Mouse (Mus musculus) layer of hippocampus, adult 11-12 months (tissue): ENCODE data around the gene Hist1h2bf.
"Not testable (repeated sequence)": the region's sequence is repeated elsewhere in the genome, so short reads cannot be mapped to it uniquely, and the experiment has no call there.

Source experiments
- DNase-seq: peaks from one replicate; pipeline ENCODE4 v3.0.0; 2022; ENCODE audit warnings: low spot score

Hist1h2bf gene

GRCm38 (mm10) chr13:23573898-23574524 is at the start of gene Hist1h2bf, which contains the start of gene Hist1h2ad:
TSS of gene Hist1h2bf (minus strand) at chr13:23574196.
TSS of gene Hist1h2ad (plus strand) at chr13:23574381.
- DNase-seq, result peak; percentile 93

- no peak for DNase-seq
Observed at GRCm38 (mm10) chr13:23622861-23623450, 49.0 kb upstream of the Hist1h2bf start.

GRCm38 (mm10) chr13:23622175-23622671 is 48.2 kb upstream of the Hist1h2bf start, which contains the start of gene Hist1h1e:
TSS of gene Hist1h1e (minus strand) at chr13:23622558.
- DNase-seq, result peak; percentile 87

GRCm38 (mm10) chr13:23621532-23622174 is 47.7 kb upstream of the Hist1h2bf start:
- DNase-seq, result peak; percentile 70

- DNase-seq, result peak; percentile 78
Observed at GRCm38 (mm10) chr13:23620733-23621531, 46.9 kb upstream of the Hist1h2bf start, which contains the start of gene Hist1h2be. TSS of gene Hist1h2be (minus strand) at chr13:23621124.

- no peak for DNase-seq
Observed at GRCm38 (mm10) chr13:23620056-23620732, 46.2 kb upstream of the Hist1h2bf start.

GRCm38 (mm10) chr13:23611638-23612037 is 37.6 kb upstream of the Hist1h2bf start:
- DNase-seq, result no peak

GRCm38 (mm10) chr13:23610393-23610792 is 36.4 kb upstream of the Hist1h2bf start:
- no peak for DNase-seq

- no peak for DNase-seq
Observed at GRCm38 (mm10) chr13:23609844-23610243, 35.8 kb upstream of the Hist1h2bf start.

GRCm38 (mm10) chr13:23609209-23609608 is 35.2 kb upstream of the Hist1h2bf start:
- no peak for DNase-seq

- DNase-seq, result no peak
Observed at GRCm38 (mm10) chr13:23605052-23605451, 31.1 kb upstream of the Hist1h2bf start.

GRCm38 (mm10) chr13:23604452-23604851 is 30.5 kb upstream of the Hist1h2bf start:
- no peak for DNase-seq

GRCm38 (mm10) chr13:23603182-23603699 is 29.2 kb upstream of the Hist1h2bf start:
- no peak for DNase-seq

- DNase-seq, result peak; percentile 65
Observed at GRCm38 (mm10) chr13:23597957-23598356, 24.0 kb upstream of the Hist1h2bf start.

GRCm38 (mm10) chr13:23595622-23596372 is 21.8 kb upstream of the Hist1h2bf start:
- DNase-seq, result no peak

GRCm38 (mm10) chr13:23595185-23595584 is 21.2 kb upstream of the Hist1h2bf start:
- DNase-seq, result no peak

GRCm38 (mm10) chr13:23593051-23593770 is 19.2 kb upstream of the Hist1h2bf start:
- DNase-seq, result no peak

- DNase-seq, result no peak
Observed at GRCm38 (mm10) chr13:23592614-23593013, 18.6 kb upstream of the Hist1h2bf start.

- not testable (repeated sequence) for DNase-seq
Observed at GRCm38 (mm10) chr13:23591886-23592285, 17.9 kb upstream of the Hist1h2bf start.

GRCm38 (mm10) chr13:23591206-23591605 is 17.2 kb upstream of the Hist1h2bf start:
- no peak for DNase-seq
